In the genomic region with DNA sequence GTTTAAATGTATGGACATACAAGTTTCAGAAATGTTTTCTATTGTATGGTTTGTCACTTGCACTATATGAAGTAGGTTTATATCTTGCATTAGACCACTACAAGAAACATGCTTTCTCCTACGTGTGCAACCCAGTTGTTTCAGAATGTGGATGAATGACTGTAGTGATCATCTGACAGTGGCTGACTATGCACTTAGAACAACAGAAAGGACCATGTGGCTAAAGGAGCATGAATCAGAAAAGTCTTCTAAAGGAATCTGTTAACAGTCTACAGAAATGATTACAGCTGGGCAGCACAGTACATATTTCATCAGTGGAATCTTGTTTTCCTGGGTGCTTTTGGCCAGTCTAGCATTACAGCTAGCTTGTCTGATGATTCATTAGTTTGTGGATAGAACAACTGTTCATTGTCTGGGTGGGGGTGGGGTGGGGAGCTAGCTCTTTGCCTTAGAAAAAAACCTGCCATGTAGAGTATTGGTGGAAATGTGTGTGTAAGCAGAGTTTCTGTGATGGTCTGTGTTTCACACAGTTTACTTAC, we compare ENCODE assay signal across 39 mouse cellular contexts. TPM values are rescaled to one million over a fixed set of nuclear protein-coding genes. Genes with fewer than 3 reads are reported as not detected.
DNase-seq lines count a peak whose midpoint lies in the region; ATAC-seq and TF ChIP-seq lines count a peak whose summit lies in the region.
"Had no signal": no experiment of that assay in that cellular context is flagged by ENCODE, and none has a peak within 500 bp of the region (broad histone marks: within the 10 kb centered on the region; RNA-seq: fewer than 3 reads in every experiment).

No protein-coding gene starts in this region.

- no peak overlapping the region for H3K4me3 ChIP-seq in C2C12 (ENCODE audit: insufficient read depth, poor library complexity, severe bottlenecking)
- H3K4me3 ChIP-seq in myocyte: no peak overlapping the region
- H3K4me3 ChIP-seq in midbrain, embryonic 14.5 days (replicated peaks; ENCODE audit: low read depth, low read length): no peak overlapping the region
- H3K4me3 ChIP-seq: embryonic facial prominence, embryonic 12.5 days; forebrain, embryonic 13.5 days; gastrocnemius, adult 2 months; heart, adult 2 months; heart, embryonic 12.5 days; limb, embryonic 10.5 days; limb, embryonic 15.5 days; liver, embryonic 13.5 days; midbrain, embryonic 15.5 days had no signal

- H3K27me3 ChIP-seq in C2C12 (ENCODE audit: control insufficient read depth, insufficient read depth, insufficient read length) (no peaks in the 10 kb centered on the region), myocyte (ENCODE audit: control insufficient read depth, insufficient read depth, insufficient read length) (no peaks in the 10 kb centered on the region)
- no peaks in the 10 kb centered on the region for H3K27me3 ChIP-seq in midbrain, embryonic 14.5 days (ENCODE audit: control insufficient read depth, insufficient read depth, low read length)
- H3K27me3 ChIP-seq: CH12.LX; embryonic facial prominence, embryonic 12.5 days; forebrain, embryonic 13.5 days; heart, embryonic 12.5 days; limb, embryonic 15.5 days; liver, embryonic 13.5 days; midbrain, embryonic 15.5 days had no signal

- H3K9me3 ChIP-seq in midbrain, embryonic 14.5 days (ENCODE audit: control insufficient read depth, low read length): no peaks in the 10 kb centered on the region
- H3K9me3 ChIP-seq: embryonic facial prominence, embryonic 12.5 days; forebrain, embryonic 13.5 days; heart, embryonic 12.5 days; limb, embryonic 10.5 days; limb, embryonic 15.5 days; liver, embryonic 13.5 days; midbrain, embryonic 15.5 days had no signal

- H3K9ac ChIP-seq in midbrain, embryonic 14.5 days (replicated peaks; ENCODE audit: low read length): no peak overlapping the region
- H3K9ac ChIP-seq: embryonic facial prominence, embryonic 12.5 days; forebrain, embryonic 13.5 days; heart, embryonic 12.5 days; hindbrain, embryonic 14.5 days; limb, embryonic 15.5 days; liver, embryonic 13.5 days; midbrain, embryonic 15.5 days had no signal

- 89% methylated on average over 1 of the region's 1 CpGs for WGBS in midbrain, embryonic 14.5 days

- H3K79me3 ChIP-seq in C2C12 (ENCODE audit: low read depth): peaks cover 75% of the 10 kb centered on the region

- TF ChIP-seq POLR2A in myocyte (IDR thresholded peaks at IDR 0.05; ENCODE audit: insufficient read length, low read depth): no peak

- H3K4me2 ChIP-seq in myocyte (ENCODE audit: low read depth): peak overlapping the region; percentile 83
- H3K4me2 ChIP-seq in midbrain, embryonic 14.5 days (ENCODE audit: low read length): no peak overlapping the region
- H3K4me2 ChIP-seq: embryonic facial prominence, embryonic 12.5 days; forebrain, embryonic 13.5 days; heart, embryonic 12.5 days; hindbrain, embryonic 14.5 days; limb, embryonic 15.5 days; liver, embryonic 13.5 days; midbrain, embryonic 15.5 days had no signal

- ATAC-seq in midbrain, embryonic 14.5 days (ENCODE audit: low FRiP score, low TSS enrichment): no peak
- ATAC-seq: forebrain, embryonic 13.5 days; intestine, postnatal 0 days; midbrain, embryonic 15.5 days had no signal

- peak; percentile 16 for DNase-seq in layer of hippocampus, adult 9-11 months
- no peak for DNase-seq in layer of hippocampus, adult 8-10 months (ENCODE audit: low spot score in 2 of 2)
- peak; percentile 80 for DNase-seq in adipocyte (ENCODE audit: low spot score)
- no peak for DNase-seq in cerebellum, postnatal 25 days
- no peak for DNase-seq in midbrain, embryonic 14.5 days
- no peak for DNase-seq in cerebellum, postnatal 10 days
- DNase-seq: adrenal gland, adult 2 months; adrenal gland, postnatal 36 days; B cell, adult 2 months; cerebellum, adult 2 months; cerebellum, postnatal 36 days; gastrocnemius, adult 2 months; gastrocnemius, postnatal 36 days; heart, adult 2 months; kidney, postnatal 14 days; liver, embryonic 13.5 days; lung, adult 18-20 months; lung, postnatal 10 days; right cerebral cortex, postnatal 4 days had no signal

- no peak overlapping the region for H3K27ac ChIP-seq in midbrain, embryonic 14.5 days (replicated peaks; ENCODE audit: low read depth, low read length)
- H3K27ac ChIP-seq: embryonic facial prominence, embryonic 12.5 days; forebrain, embryonic 13.5 days; gastrocnemius, adult 2 months; heart, adult 2 months; hindbrain, embryonic 14.5 days; limb, embryonic 10.5 days; limb, embryonic 15.5 days; liver, embryonic 13.5 days; midbrain, embryonic 15.5 days had no signal

- no peaks in the 10 kb centered on the region for H3K4me1 ChIP-seq in midbrain, embryonic 14.5 days (ENCODE audit: control insufficient read depth, insufficient read depth, low read length)
- H3K4me1 ChIP-seq: limb, embryonic 10.5 days; liver, embryonic 13.5 days; midbrain, embryonic 15.5 days had no signal

- H3ac ChIP-seq in C2C12 (ENCODE audit: control insufficient read depth, insufficient read length, low read depth) (no peak overlapping the region), myocyte (ENCODE audit: control insufficient read depth, insufficient read length) (no peak overlapping the region)

- H3K79me2 ChIP-seq in C2C12 (ENCODE audit: control insufficient read depth, insufficient read depth): peaks cover 97% of the 10 kb centered on the region
- peaks cover 88% of the 10 kb centered on the region for H3K79me2 ChIP-seq in myocyte (ENCODE audit: control insufficient read depth, insufficient read depth)

- H3K36me3 ChIP-seq in C2C12 (ENCODE audit: control insufficient read depth, insufficient read depth) (peaks cover 39% of the 10 kb centered on the region), myocyte (ENCODE audit: control insufficient read depth, insufficient read depth) (peaks cover 29% of the 10 kb centered on the region)
- no peaks in the 10 kb centered on the region for H3K36me3 ChIP-seq in midbrain, embryonic 14.5 days (ENCODE audit: control insufficient read depth, insufficient read depth, low read length)
- H3K36me3 ChIP-seq: liver, embryonic 13.5 days; midbrain, embryonic 15.5 days had no signal

- no peak for TF ChIP-seq CTCF in C2C12 (IDR thresholded peaks at IDR 0.05; ENCODE audit: control insufficient read depth, insufficient read depth, insufficient read length)

TF ChIP-seq in C2C12, 6 proteins besides CTCF, POLR2A, EP300 and RAD21:
- TF ChIP-seq FOSL1 (IDR thresholded peaks at IDR 0.05; ENCODE audit: insufficient read depth, low read length, poor library complexity, severe bottlenecking) (no peak), USF1 (IDR thresholded peaks at IDR 0.05; ENCODE audit: low read depth) (peak; percentile 65)
TF ChIP-seq in C2C12: peak in this region for 1.

TF ChIP-seq in myocyte, 11 proteins besides CTCF, POLR2A, EP300 and RAD21:
- no peak for TF ChIP-seq E2F4 (IDR thresholded peaks at IDR 0.05; ENCODE audit: insufficient read depth)
- TF ChIP-seq USF1 (IDR thresholded peaks at IDR 0.05; ENCODE audit: low read depth): peak; percentile 64
- no peak for TF ChIP-seq REST (IDR thresholded peaks at IDR 0.05; ENCODE audit: insufficient read depth, insufficient read length)
- TF ChIP-seq MYOG (IDR thresholded peaks at IDR 0.05; ENCODE audit: control insufficient read depth in 1 of 3, insufficient read depth in 1 of 3, insufficient read length in 2 of 3, low read depth in 2 of 3): peak in 1 of 3 experiments; percentile 46
- TF ChIP-seq SRF (IDR thresholded peaks at IDR 0.05; ENCODE audit: control insufficient read depth, insufficient read length, low read depth): no peak
- TF ChIP-seq CEBPB (IDR thresholded peaks at IDR 0.05; ENCODE audit: insufficient read depth, poor library complexity, severe bottlenecking): peak; percentile 63; the same call in 1 of the 2 replicates
- peak; percentile 72 for TF ChIP-seq MAX (IDR thresholded peaks at IDR 0.05; ENCODE audit: low read depth)
- TF ChIP-seq MYOD1 (IDR thresholded peaks at IDR 0.05; ENCODE audit: control insufficient read depth in 1 of 3, insufficient read length in 2 of 3, low read depth in 2 of 3): peak; percentile 0 to 36 (median 16)
TF ChIP-seq in myocyte: peak in this region for 5.

RNA-seq across cellular contexts. Expression of gene Cbfb, which starts 16.1 kb away (rescaled TPM):
- total RNA-seq in layer of hippocampus, adult 8-10 months (2022): 10 to 100 TPM; 19.5 to 27.1 (median 23.1) TPM
- 39.9 TPM for polyA plus RNA-seq in C2C12 (2012; fragmentation: generic; extraction: Trizol)
- 38.1 TPM for polyA plus RNA-seq in myocyte (2012; fragmentation: generic; extraction: Trizol)
- 25.7 and 34.7 TPM in 2 replicates for polyA plus RNA-seq in midbrain, embryonic 14.5 days (2014; fragmentation: Nextera tagmentation; extraction: Ambion mirVana)

RNA-seq across cellular contexts. Expression of gene D230025D16Rik, which starts 38.4 kb away (rescaled TPM):
- total RNA-seq in layer of hippocampus, adult 8-10 months (2022): 10 to 100 TPM; 34.1 to 38.6 (median 36.6) TPM
- polyA plus RNA-seq in C2C12 (2012; fragmentation: generic; extraction: Trizol) (11.4 TPM), myocyte (2012; fragmentation: generic; extraction: Trizol) (16.6 TPM)
- 38.7 and 39.9 TPM in 2 replicates for polyA plus RNA-seq in midbrain, embryonic 14.5 days (2014; fragmentation: Nextera tagmentation; extraction: Ambion mirVana)

RNA-seq across cellular contexts. Expression of gene Ces4a, which starts 54.9 kb away (rescaled TPM):
- total RNA-seq in layer of hippocampus, adult 8-10 months (2022): not detected
- polyA plus RNA-seq in C2C12 (2012; fragmentation: generic; extraction: Trizol) (not detected), myocyte (2012; fragmentation: generic; extraction: Trizol) (not detected)
- polyA plus RNA-seq in midbrain, embryonic 14.5 days (2014; fragmentation: Nextera tagmentation; extraction: Ambion mirVana): not detected in 2 replicates
- total RNA-seq: adrenal gland, postnatal 36 days; CH12.LX; ES-E14; gastrocnemius, adult 2 months; gastrocnemius, postnatal 36 days; heart, adult 2 months; hematopoietic stem cell, adult 5-6 weeks; layer of hippocampus, postnatal 14 days; neutrophil, adult 5-6 weeks had no signal
- polyA plus RNA-seq: embryonic facial prominence, embryonic 12.5 days; frontal cortex, adult 2 months; heart, adult 2 months; heart, embryonic 12.5 days; heart, postnatal 0 days; hindbrain, embryonic 14.5 days; intestine, postnatal 0 days; kidney, embryonic 14.5 days; limb, embryonic 10.5 days; limb, embryonic 15.5 days; liver, embryonic 13.5 days; neural tube, embryonic 11.5 days; spleen, adult 2 months had no signal

Comparison
In these comparisons a context has a peak if more than half of its experiments do, and no peak if none do; other contexts are left out.
1. DNase-seq: peak in layer of hippocampus, adult 9-11 months (single experiment) and adipocyte (single experiment); none in layer of hippocampus, adult 8-10 months (0 of 2), cerebellum, postnatal 25 days (0 of 2), midbrain, embryonic 14.5 days (single experiment) and cerebellum, postnatal 10 days (0 of 2).